Mouse (Mus musculus) forebrain, postnatal 0 days (tissue): ENCODE measurements around the gene Ugt1a10. TPM values are rescaled to one million over a fixed set of nuclear protein-coding genes. Genes with fewer than 3 reads are reported as not detected.

ENCODE experiments used
- ATAC-seq: fragments of 200-750 bp; cut with Nextera tagmentation; 2 replicates; pipeline ENCODE4 v1.8.0; 2017; ENCODE audit warnings: mild to moderate bottlenecking, moderate library complexity
- DNase-seq: peaks from one replicate; pipeline ENCODE4 v3.0.0-alpha.2; 2015
- H3K27ac ChIP-seq: fragments of 300-500 bp; sonication (generic); 2 replicates; pipeline ENCODE4 v1.5.1; 2014; ENCODE audit warnings: low read depth, mild to moderate bottlenecking, antibody characterized with exemption, low read length, moderate library complexity, mixed read lengths
- H3K27me3 ChIP-seq: fragments of 300-500 bp; sonication (generic); 2 replicates; pipeline ENCODE4 v1.6.1; 2014; ENCODE audit warnings: mild to moderate bottlenecking, low read length, mixed read lengths; ENCODE audit not compliant: insufficient read depth
- H3K36me3 ChIP-seq: fragments of 300-500 bp; sonication (generic); 2 replicates; pipeline ENCODE4 v1.6.1; 2014; ENCODE audit warnings: mild to moderate bottlenecking, moderate library complexity; ENCODE audit not compliant: insufficient read depth
- H3K4me1 ChIP-seq: fragments of 300-500 bp; sonication (generic); 2 replicates; pipeline ENCODE4 v1.6.1; 2014; ENCODE audit warnings: antibody characterized with exemption; ENCODE audit not compliant: insufficient read depth
- H3K4me2 ChIP-seq: fragments of 300-500 bp; sonication (generic); 2 replicates; pipeline ENCODE4 v1.6.1; 2014; ENCODE audit warnings: low read depth, mild to moderate bottlenecking, moderate library complexity
- H3K4me3 ChIP-seq: fragments of 300-500 bp; sonication (generic); 2 replicates; pipeline ENCODE4 v1.5.1; 2014; ENCODE audit warnings: low read depth, low read length, mixed read lengths
- H3K9ac ChIP-seq: fragments of 300-500 bp; sonication (generic); 2 replicates; pipeline ENCODE4 v1.6.1; 2014; ENCODE audit warnings: mild to moderate bottlenecking
- H3K9me3 ChIP-seq: fragments of 300-500 bp; sonication (generic); 2 replicates; pipeline ENCODE4 v1.6.1; 2016; ENCODE audit warnings: low read length
- CTCF ChIP-seq: sonication (generic); IDR thresholded peaks from 2 replicates; pipeline ENCODE4 v1.5.1; 2016; ENCODE audit warnings: antibody characterized with exemption, control low read depth, low read depth
- WGBS: fragments of 180-500 bp; shearing (Covaris S2); extraction: QIAGEN DNeasy Blood & Tissue Kit; methylation state at CpG from one replicate; pipeline ENCODE4 v1.1.7; 2014; 5-methylcytosine and 5-hydroxymethylcytosine counted together
- polyA plus RNA-seq: library from polyadenylated mRNA; unstranded; fragments of >200 nt; fragmentation: Nextera tagmentation; extraction: Ambion mirVana; gene quantifications from 2 replicates; pipeline ENCODE4 v1.2.1, GENCODE M21; 2015
- total RNA-seq: library from RNA; depleted of rRNA; stranded (reverse); fragments of >200 nt; gene quantifications from 2 replicates; pipeline ENCODE4 v1.2.3, GENCODE M21; 2014

The Ugt1a10 gene
- total and polyA plus RNA-seq, 2 experiments from 2014 or later: not detected

GRCm38 (mm10) chr1:88259643-88260024 is 204.4 kb downstream of the Ugt1a10 start:
- DNase-seq (no peak), ATAC-seq (0 out of 2 replicates have a peak, but pooled peaks have one; percentile 2)
- Histone ChIP-seq H3K4me3 (no peak overlapping the region), H3K9me3 (peaks cover 35% of the 10 kb centered on the region), H3K27me3 (no peaks in the 10 kb centered on the region), H3K9ac (no peak overlapping the region), H3K36me3 (peaks cover 56% of the 10 kb centered on the region), H3K4me2 (no peak overlapping the region), H3K27ac (no peak overlapping the region), H3K4me1 (no peaks in the 10 kb centered on the region)
- TF ChIP-seq CTCF: no peak
- 79% methylated on average over 4 of the region's 4 CpGs for WGBS

GRCm38 (mm10) chr1:88260114-88260513 is 204.9 kb downstream of the Ugt1a10 start:
- H3K9me3 ChIP-seq: peaks cover 30% of the 10 kb centered on the region
- ATAC-seq (no peak), DNase-seq (no peak)
- H3K27me3 ChIP-seq: no peaks in the 10 kb centered on the region
- peaks cover 61% of the 10 kb centered on the region for H3K36me3 ChIP-seq
- H3K4me3 ChIP-seq: no peak overlapping the region
- H3K9ac ChIP-seq: no peak overlapping the region
- 79% methylated on average over 6 of the region's 6 CpGs for WGBS
- H3K27ac ChIP-seq: no peak overlapping the region
- no peak for TF ChIP-seq CTCF
- no peak overlapping the region for H3K4me2 ChIP-seq
- H3K4me1 ChIP-seq: no peaks in the 10 kb centered on the region

- Histone ChIP-seq H3K27ac (no peak overlapping the region), H3K4me2 (no peak overlapping the region), H3K4me3 (no peak overlapping the region), H3K9me3 (peaks cover 23% of the 10 kb centered on the region), H3K9ac (no peak overlapping the region), H3K36me3 (peaks cover 67% of the 10 kb centered on the region), H3K4me1 (no peaks in the 10 kb centered on the region), H3K27me3 (no peaks in the 10 kb centered on the region)
- 0 out of 2 replicates have a peak, but pooled peaks have one; percentile 4 for TF ChIP-seq CTCF
- 84% methylated on average over 10 of the region's 10 CpGs for WGBS
- no peak for DNase-seq
- ATAC-seq: no peak
These were observed 205.6 kb downstream of the Ugt1a10 start for GRCm38 (mm10) chr1:88260604-88261377.

- WGBS: 88% methylated on average over 7 of the region's 7 CpGs
- Histone ChIP-seq H3K36me3 (peaks cover 77% of the 10 kb centered on the region), H3K27ac (no peak overlapping the region), H3K4me2 (no peak overlapping the region), H3K27me3 (no peaks in the 10 kb centered on the region), H3K9ac (no peak overlapping the region), H3K4me3 (no peak overlapping the region), H3K4me1 (no peaks in the 10 kb centered on the region), H3K9me3 (peaks cover 14% of the 10 kb centered on the region)
- no peak for DNase-seq
- no peak for ATAC-seq
- TF ChIP-seq CTCF: peak; percentile 24
These were observed 206.5 kb downstream of the Ugt1a10 start for GRCm38 (mm10) chr1:88261706-88262105.

GRCm38 (mm10) chr1:88262255-88262654 is 207.1 kb downstream of the Ugt1a10 start:
- no peak overlapping the region for H3K9ac ChIP-seq
- no peaks in the 10 kb centered on the region for H3K27me3 ChIP-seq
- TF ChIP-seq CTCF: no peak
- peak; percentile 45 for DNase-seq
- peaks cover 82% of the 10 kb centered on the region for H3K36me3 ChIP-seq
- H3K9me3 ChIP-seq: peaks cover 8% of the 10 kb centered on the region
- H3K27ac ChIP-seq: no peak overlapping the region
- H3K4me2 ChIP-seq: no peak overlapping the region
- H3K4me1 ChIP-seq: no peaks in the 10 kb centered on the region
- H3K4me3 ChIP-seq: no peak overlapping the region
- WGBS: 81% methylated on average over 4 of the region's 4 CpGs
- no peak for ATAC-seq

- Histone ChIP-seq H3K36me3 (peaks cover 89% of the 10 kb centered on the region), H3K9ac (no peak overlapping the region), H3K27me3 (no peaks in the 10 kb centered on the region), H3K9me3 (peaks cover 1% of the 10 kb centered on the region; the same call in 1 of the 2 replicates), H3K4me3 (no peak overlapping the region), H3K4me1 (no peaks in the 10 kb centered on the region), H3K4me2 (no peak overlapping the region), H3K27ac (no peak overlapping the region)
- WGBS: 77% methylated on average over 6 of the region's 6 CpGs
- DNase-seq (no peak), ATAC-seq (no peak)
- TF ChIP-seq CTCF: no peak
These were observed 207.8 kb downstream of the Ugt1a10 start for GRCm38 (mm10) chr1:88262961-88263360.

- no peak overlapping the region for H3K4me2 ChIP-seq
- H3K9me3 ChIP-seq: no peaks in the 10 kb centered on the region
- DNase-seq (no peak), ATAC-seq (no peak)
- TF ChIP-seq CTCF: no peak
- no peak overlapping the region for H3K27ac ChIP-seq
- H3K27me3 ChIP-seq: no peaks in the 10 kb centered on the region
- no peaks in the 10 kb centered on the region for H3K4me1 ChIP-seq
- H3K36me3 ChIP-seq: peaks cover 97% of the 10 kb centered on the region
- H3K4me3 ChIP-seq: no peak overlapping the region
- no peak overlapping the region for H3K9ac ChIP-seq
- 93% methylated on average over 5 of the region's 5 CpGs for WGBS
These were observed 208.6 kb downstream of the Ugt1a10 start for GRCm38 (mm10) chr1:88263778-88264177.
